In the genomic region with DNA sequence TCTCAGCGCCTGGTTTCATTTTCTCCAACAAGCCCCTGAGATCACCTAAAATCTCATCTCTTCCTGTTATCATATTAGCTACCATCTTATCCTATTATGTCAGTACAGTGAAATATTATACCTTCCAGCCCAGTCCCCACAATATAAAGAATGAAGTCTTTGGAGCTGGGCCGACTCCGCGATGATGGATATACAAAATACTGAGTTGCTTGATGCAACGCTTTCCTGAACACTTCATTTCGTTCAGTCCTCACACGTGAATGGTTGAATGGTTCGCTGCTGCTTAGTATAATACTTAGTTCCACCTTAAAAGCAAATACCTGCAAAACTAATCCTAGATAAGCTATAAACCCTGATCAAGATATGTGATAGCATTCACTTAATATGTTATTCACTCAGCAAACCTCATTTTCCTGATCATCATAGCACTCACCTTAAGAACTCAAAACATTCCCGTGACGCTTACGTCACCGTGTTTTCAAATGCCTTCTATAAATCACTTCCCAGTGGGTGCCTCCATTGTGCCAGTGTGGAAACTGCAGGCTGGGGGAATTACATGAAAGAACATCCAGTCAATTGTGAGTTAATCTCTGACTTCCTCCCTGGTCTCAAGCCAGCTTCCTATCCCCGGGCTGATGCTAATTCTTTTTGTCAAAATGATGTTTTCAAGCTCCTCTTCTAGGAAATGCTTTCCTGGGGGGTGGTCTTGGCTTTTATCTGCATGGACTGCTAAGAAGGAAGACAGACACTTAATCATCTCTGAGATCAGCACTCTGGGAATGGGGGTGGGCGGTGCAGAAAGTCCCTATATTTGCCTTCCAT, we compare ENCODE assay signal across 8 mouse cellular contexts. TPM values are rescaled to one million over a fixed set of nuclear protein-coding genes. Genes with fewer than 3 reads are reported as not detected.
DNase-seq lines count a peak whose midpoint lies in the region; ATAC-seq and TF ChIP-seq lines count a peak whose summit lies in the region.

TSS of gene Trim44 (minus strand) at position 466 of the 822 bp plus-strand sequence.

- peak within 1 kb of the TSS; percentile 15; the same call in 1 of the 2 replicates for H3K4me3 ChIP-seq in layer of hippocampus, adult 2 months
- H3K4me3 ChIP-seq in hindbrain, embryonic 15.5 days = 0 out of 2 replicates have a peak within 1 kb of the TSS, but pooled peaks have one; percentile 5
- H3K4me3 ChIP-seq in limb, embryonic 13.5 days = no peak within 1 kb of the TSS

- H3K9ac ChIP-seq in hindbrain, embryonic 15.5 days = no peak within 1 kb of the TSS
- H3K9ac ChIP-seq in limb, embryonic 13.5 days = no peak within 1 kb of the TSS

- H3K4me2 ChIP-seq in hindbrain, embryonic 15.5 days = peak within 1 kb of the TSS; percentile 35
- H3K4me2 ChIP-seq in limb, embryonic 13.5 days (replicated peaks) = peak within 1 kb of the TSS; percentile 45

- no peaks in the 10 kb centered on the region for H3K9me3 ChIP-seq in hindbrain, embryonic 15.5 days
- no peaks in the 10 kb centered on the region for H3K9me3 ChIP-seq in limb, embryonic 13.5 days

- DNase-seq in layer of hippocampus, adult 2 months (ENCODE audit: low spot score in 2 of 2) = no peak
- no peak for DNase-seq in layer of hippocampus, adult 9-10 months (ENCODE audit: low spot score)
- DNase-seq in brain, adult 2 months (ENCODE audit: low read depth, low spot score) = peak; percentile 27
- DNase-seq in gastrocnemius, adult 8-10 months (ENCODE audit: low spot score in 2 of 2) = no peak
- peak; percentile 60 for DNase-seq in retina, embryonic 14.5 days (ENCODE audit: low spot score)
- DNase-seq in B cell, adult 2 months = no peak

- H3K27ac ChIP-seq in layer of hippocampus, adult 2 months = no peak within 1 kb of the TSS
- 0 out of 2 replicates have a peak within 1 kb of the TSS, but pooled peaks have one; percentile 3 for H3K27ac ChIP-seq in hindbrain, embryonic 15.5 days (replicated peaks)
- H3K27ac ChIP-seq in limb, embryonic 13.5 days = no peak within 1 kb of the TSS

- ATAC-seq in hindbrain, embryonic 15.5 days (ENCODE audit: low FRiP score, low read depth) = 0 out of 2 replicates have a peak, but pooled peaks have one; percentile 48
- ATAC-seq in limb, embryonic 13.5 days (ENCODE audit: low FRiP score, low read depth) = no peak

- H3K4me1 ChIP-seq in hindbrain, embryonic 15.5 days (replicated peaks) = peaks cover 22% of the 10 kb centered on the region
- H3K4me1 ChIP-seq in limb, embryonic 13.5 days = peaks cover 9% of the 10 kb centered on the region

- H3K27me3 ChIP-seq in hindbrain, embryonic 15.5 days = no peaks in the 10 kb centered on the region
- H3K27me3 ChIP-seq in limb, embryonic 13.5 days = no peaks in the 10 kb centered on the region

- no peak for TF ChIP-seq CTCF in layer of hippocampus, adult 2 months (conservative IDR thresholded peaks at IDR 0.05)

- H3K36me3 ChIP-seq in hindbrain, embryonic 15.5 days = no peaks in the 10 kb centered on the region
- no peaks in the 10 kb centered on the region for H3K36me3 ChIP-seq in limb, embryonic 13.5 days

- WGBS in hindbrain, embryonic 15.5 days = 31% methylated on average over 14 of the region's 14 CpGs
- 30% methylated on average over 14 of the region's 14 CpGs for WGBS in limb, embryonic 13.5 days

RNA-seq across cellular contexts. Expression of gene Trim44, which starts in this region (rescaled TPM):
- 100 to 1,000 TPM; 169 to 171 TPM for total RNA-seq in layer of hippocampus, adult 2 months (2021)
- total RNA-seq in gastrocnemius, adult 8-10 months (2022) = 10 to 100 TPM; 11.9 to 16.5 (median 14.8) TPM
- polyA plus RNA-seq in hindbrain, embryonic 15.5 days (2015; fragmentation: Nextera tagmentation; extraction: Ambion mirVana) = 63.5 and 63.7 TPM in 2 replicates
- 34.5 and 36.5 TPM in 2 replicates for polyA plus RNA-seq in limb, embryonic 13.5 days (2015; fragmentation: Nextera tagmentation; extraction: Ambion mirVana)

Comparison
In these comparisons a context has a peak if more than half of its experiments do, and no peak if none do; other contexts are left out.
1. RNA of gene Trim44 (total RNA-seq): 169 to 171 TPM in layer of hippocampus, adult 2 months; 11.9 to 16.5 TPM in gastrocnemius, adult 8-10 months; every median in the first group is over 4 times any median in the second.
2. DNase-seq: peak in brain, adult 2 months (single experiment) and retina, embryonic 14.5 days (single experiment); none in layer of hippocampus, adult 2 months (0 of 2), layer of hippocampus, adult 9-10 months (single experiment), gastrocnemius, adult 8-10 months (0 of 2) and B cell, adult 2 months (0 of 2).